Mouse (Mus musculus) midbrain, postnatal 0 days (tissue): ENCODE measurements around the gene Nudt3. TPM values are rescaled to one million over a fixed set of nuclear protein-coding genes. Genes with fewer than 3 reads are reported as not detected.

Experiments
- ATAC-seq: fragments of 200-750 bp; cut with Nextera tagmentation; 2 replicates; pipeline ENCODE4 v1.8.0; 2017; ENCODE audit warnings: moderate number of reproducible peaks, mild to moderate bottlenecking, moderate TSS enrichment, moderate library complexity; ENCODE audit not compliant: low FRiP score
- DNase-seq: peaks from one replicate; pipeline ENCODE4 v3.0.0-alpha.2; 2015; ENCODE audit warnings: low spot score
- H3K27ac ChIP-seq: fragments of 300-500 bp; sonication (generic); 2 replicates; pipeline ENCODE4 v1.5.1; 2014; ENCODE audit warnings: low read depth, mild to moderate bottlenecking, low read length, mixed read lengths
- H3K27me3 ChIP-seq: fragments of 300-500 bp; sonication (generic); 2 replicates; pipeline ENCODE4 v1.6.1; 2014; ENCODE audit warnings: low read length, control low read depth, mixed read lengths; ENCODE audit not compliant: insufficient read depth
- H3K36me3 ChIP-seq: fragments of 300-500 bp; sonication (generic); 2 replicates; pipeline ENCODE4 v1.6.1; 2014; ENCODE audit warnings: low read length, control low read depth, mixed read lengths; ENCODE audit not compliant: insufficient read depth
- H3K4me1 ChIP-seq: fragments of 300-500 bp; sonication (generic); 2 replicates; pipeline ENCODE4 v1.6.1; 2014; ENCODE audit warnings: mild to moderate bottlenecking, control low read depth, antibody characterized with exemption, low read length, mixed read lengths; ENCODE audit not compliant: insufficient read depth
- H3K4me2 ChIP-seq: fragments of 300-500 bp; sonication (generic); 2 replicates; pipeline ENCODE4 v1.6.1; 2014; ENCODE audit warnings: low read depth, mild to moderate bottlenecking, low read length, mixed read lengths; ENCODE audit not compliant: poor library complexity, severe bottlenecking
- H3K4me3 ChIP-seq: fragments of 300-500 bp; sonication (generic); 2 replicates; pipeline ENCODE4 v1.5.1; 2014; ENCODE audit warnings: low read depth, mild to moderate bottlenecking, low read length, moderate library complexity
- H3K9ac ChIP-seq: fragments of 300-500 bp; sonication (generic); replicated peaks from 2 replicates; pipeline ENCODE4 v1.6.1; 2014; ENCODE audit warnings: mild to moderate bottlenecking, low read length, moderate library complexity, mixed read lengths; ENCODE audit not compliant: poor library complexity, severe bottlenecking
- H3K9me3 ChIP-seq: fragments of 300-500 bp; sonication (generic); 2 replicates; pipeline ENCODE4 v1.6.1; 2016; ENCODE audit warnings: low read length, control low read depth
- CTCF ChIP-seq: IDR thresholded peaks from 2 replicates; pipeline ENCODE4 v1.5.1; 2016; ENCODE audit warnings: antibody characterized with exemption, mild to moderate bottlenecking
- WGBS: fragments of 180-500 bp; shearing (Covaris S2); extraction: QIAGEN DNeasy Blood & Tissue Kit; methylation state at CpG from one replicate; pipeline ENCODE4 v1.1.7; 2014; 5-methylcytosine and 5-hydroxymethylcytosine counted together
- polyA plus RNA-seq: library from polyadenylated mRNA; unstranded; fragments of >200 nt; fragmentation: Nextera tagmentation; extraction: Ambion mirVana; gene quantifications from 2 replicates; pipeline ENCODE4 v1.2.1, GENCODE M21; 2015
- total RNA-seq: library from RNA; depleted of rRNA; stranded (reverse); fragments of >200 nt; gene quantifications from 2 replicates; pipeline ENCODE4 v1.2.3, GENCODE M21; 2014

Gene Nudt3
- total and polyA plus RNA-seq, 2 experiments from 2014 or later: 203 to 280 TPM

DNA sequence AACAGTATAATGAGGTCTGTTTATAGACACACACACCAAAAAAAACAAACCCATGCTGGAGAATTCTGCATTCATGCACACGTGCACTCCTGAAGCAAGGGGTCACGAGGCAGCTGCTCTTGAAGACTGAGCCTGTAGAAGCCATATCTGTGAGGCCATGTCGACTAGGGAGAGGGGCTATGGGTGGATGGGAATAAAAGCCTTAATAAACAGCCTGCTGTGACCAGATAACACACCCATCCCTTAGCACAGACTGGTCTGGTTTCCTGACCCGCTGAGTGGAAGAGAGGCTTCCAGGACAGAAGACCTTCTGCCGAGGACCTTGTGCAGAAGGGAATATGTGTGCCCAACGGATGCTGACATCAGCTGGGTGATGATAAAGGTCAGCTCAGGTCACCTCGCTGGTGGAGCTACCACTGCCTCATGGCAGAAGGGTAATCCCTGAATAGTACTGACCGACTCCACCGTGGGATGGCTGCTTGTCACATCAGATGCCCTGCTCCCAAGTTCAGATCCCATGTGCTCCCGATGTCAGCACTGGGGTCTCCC lies 49.4 kb downstream of the Nudt3 start:
- 86% methylated on average over 10 of the region's 10 CpGs for WGBS
- TF ChIP-seq CTCF: no peak
- ATAC-seq (no peak), DNase-seq (no peak)
- H3K9ac ChIP-seq: no peak overlapping the region
- H3K9me3 ChIP-seq: no peaks in the 10 kb centered on the region
- H3K36me3 ChIP-seq: peaks cover 9% of the 10 kb centered on the region
- no peaks in the 10 kb centered on the region for H3K4me1 ChIP-seq
- no peak overlapping the region for H3K27ac ChIP-seq
- no peak overlapping the region for H3K4me2 ChIP-seq
- H3K4me3 ChIP-seq: no peak overlapping the region
- H3K27me3 ChIP-seq: no peaks in the 10 kb centered on the region

- WGBS: 73% methylated on average over 8 of the region's 8 CpGs
- TF ChIP-seq CTCF: no peak
- Histone ChIP-seq H3K9me3 (no peaks in the 10 kb centered on the region), H3K4me2 (no peak overlapping the region), H3K9ac (no peak overlapping the region), H3K27me3 (no peaks in the 10 kb centered on the region), H3K36me3 (no peaks in the 10 kb centered on the region; the same call in 1 of the 2 replicates), H3K4me1 (no peaks in the 10 kb centered on the region), H3K27ac (no peak overlapping the region), H3K4me3 (no peak overlapping the region)
- no peak for DNase-seq
- ATAC-seq: no peak
Measured at GRCm38 (mm10) chr17:27571315-27571714, 52.0 kb downstream of the Nudt3 start.

DNA sequence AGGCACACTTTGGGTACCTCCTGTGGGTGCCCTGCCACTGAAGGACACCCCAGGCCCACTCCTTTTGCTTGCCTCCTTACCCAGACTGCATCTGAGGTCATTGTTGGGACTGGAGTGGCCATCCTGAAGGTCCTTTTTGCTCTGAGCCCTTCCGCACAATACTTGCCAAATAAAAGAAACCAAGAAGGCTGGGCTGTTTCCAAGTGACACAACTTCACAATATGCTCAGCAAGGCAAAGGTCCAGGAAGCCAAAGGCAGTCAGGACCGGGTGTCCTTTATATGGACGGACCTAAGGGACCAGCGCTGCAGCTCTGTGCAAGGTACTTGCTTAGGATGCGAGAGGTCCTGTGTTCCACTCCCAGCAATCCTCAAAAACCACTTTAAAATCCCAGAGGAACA lies 55.1 kb downstream of the Nudt3 start:
- 85% methylated on average over 5 of the region's 5 CpGs for WGBS
- no peak overlapping the region for H3K4me2 ChIP-seq
- DNase-seq: no peak
- H3K9me3 ChIP-seq: no peaks in the 10 kb centered on the region
- no peak overlapping the region for H3K4me3 ChIP-seq
- no peaks in the 10 kb centered on the region for H3K36me3 ChIP-seq
- H3K4me1 ChIP-seq: peaks cover 4% of the 10 kb centered on the region
- ATAC-seq: no peak
- H3K27ac ChIP-seq: no peak overlapping the region
- no peak for TF ChIP-seq CTCF
- no peak overlapping the region for H3K9ac ChIP-seq
- H3K27me3 ChIP-seq: no peaks in the 10 kb centered on the region

DNA sequence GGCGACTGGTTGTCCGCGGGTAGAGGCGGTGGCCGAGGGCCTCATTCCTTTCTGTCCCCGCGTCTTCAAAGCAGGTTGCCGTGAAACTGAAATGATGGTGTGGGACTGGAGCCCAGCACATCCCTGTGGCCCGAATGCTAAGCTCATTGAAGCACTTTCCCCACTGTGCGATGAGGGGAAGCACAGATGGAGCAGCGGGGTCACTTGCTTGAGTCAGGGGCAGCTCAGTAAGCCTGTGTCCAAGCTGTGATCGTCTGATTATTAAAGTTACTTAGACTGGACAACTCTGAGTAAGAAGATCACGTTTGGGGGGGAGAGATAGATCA lies 57.4 kb downstream of the Nudt3 start:
- Histone ChIP-seq H3K27ac (peak overlapping the region; percentile 72), H3K4me2 (peak overlapping the region; percentile 85), H3K27me3 (no peaks in the 10 kb centered on the region), H3K36me3 (peaks cover 5% of the 10 kb centered on the region; the same call in 1 of the 2 replicates), H3K4me3 (peak overlapping the region; percentile 68), H3K9me3 (no peaks in the 10 kb centered on the region), H3K9ac (peak overlapping the region; percentile 68), H3K4me1 (peaks cover 4% of the 10 kb centered on the region)
- DNase-seq (no peak), ATAC-seq (no peak)
- TF ChIP-seq CTCF: no peak
- WGBS: under 1% methylated on average over 13 of the region's 13 CpGs

GRCm38 (mm10) chr17:27565163-27565941 lies 57.9 kb downstream of the Nudt3 start, which contains the start of gene AI413582:
Gene AI413582 (minus strand): TSS chr17:27565756.
- ATAC-seq: peak; percentile 93
- peak; percentile 91 for TF ChIP-seq CTCF
- Histone ChIP-seq H3K4me1 (peaks cover 4% of the 10 kb centered on the region), H3K4me2 (peak within 1 kb of the TSS; percentile 85), H3K27ac (peak within 1 kb of the TSS; percentile 72), H3K27me3 (no peaks in the 10 kb centered on the region), H3K9me3 (no peaks in the 10 kb centered on the region), H3K4me3 (peak within 1 kb of the TSS; percentile 68), H3K36me3 (peaks cover 5% of the 10 kb centered on the region; the same call in 1 of the 2 replicates), H3K9ac (peak within 1 kb of the TSS; percentile 79)
- peak; percentile 95 for DNase-seq
- under 1% methylated on average over 54 of the region's 58 CpGs for WGBS
